Mouse (Mus musculus): ENCODE results near the gene Nkx6-1.

Nkx6-1 gene

DNA sequence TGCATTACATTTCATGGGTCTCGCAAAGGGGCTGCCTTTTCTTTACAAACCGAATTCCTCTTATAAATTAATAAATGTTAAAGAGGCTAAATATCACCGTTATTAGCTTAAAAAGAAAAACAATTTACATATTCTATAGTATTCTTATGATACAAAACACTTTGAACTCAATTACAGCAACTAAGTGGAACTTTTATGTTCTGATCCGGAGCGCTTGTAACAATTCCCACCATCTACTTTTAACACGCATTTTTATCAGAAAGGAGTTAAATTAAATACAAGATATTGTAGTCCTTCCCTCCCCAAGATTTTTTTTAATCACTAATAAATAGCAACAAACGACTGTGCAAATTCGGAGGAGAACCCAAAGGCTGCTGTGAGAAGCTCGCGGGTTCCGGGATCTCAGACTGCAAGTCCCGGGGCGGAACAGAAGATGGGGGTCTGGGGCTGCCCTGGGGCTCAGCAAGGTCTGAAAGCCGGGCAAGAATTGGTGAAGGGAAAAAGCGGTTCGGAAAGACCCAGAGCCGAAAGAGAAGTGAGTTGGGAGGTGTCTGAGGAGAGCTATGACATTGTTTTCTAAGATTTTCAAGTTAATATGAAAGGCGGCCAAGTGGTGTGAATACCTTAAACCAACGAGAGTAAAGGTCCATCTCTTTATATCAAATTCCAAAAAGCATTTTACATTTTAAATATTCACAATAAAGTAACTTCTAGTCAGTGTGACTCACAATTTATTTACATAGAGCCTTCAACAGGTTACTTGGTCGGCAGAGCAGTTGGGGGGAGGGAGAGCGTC lies 6.4 kb downstream of the Nkx6-1 start:
- DNase-seq, result no peak

DNA sequence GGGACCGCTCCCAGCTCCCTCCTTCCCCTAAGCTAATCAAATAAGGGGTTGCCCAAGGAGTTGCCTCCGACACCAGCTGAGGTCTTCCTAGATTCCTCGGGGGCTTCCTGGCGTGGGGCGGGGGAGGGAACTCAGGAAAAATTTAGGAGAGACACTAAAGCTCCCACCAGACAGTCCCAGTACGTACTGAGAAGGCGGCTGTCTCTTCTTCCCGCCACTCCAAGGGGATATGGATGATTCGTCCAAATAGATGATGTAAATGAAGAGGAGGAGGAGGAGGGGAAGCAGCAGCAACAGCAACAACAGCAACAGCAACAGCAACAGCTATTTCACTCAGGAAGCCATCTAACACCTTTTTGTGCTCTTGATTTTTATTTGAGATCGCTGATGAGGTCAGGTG lies 7.1 kb downstream of the Nkx6-1 start:
- no peak for DNase-seq

DNA sequence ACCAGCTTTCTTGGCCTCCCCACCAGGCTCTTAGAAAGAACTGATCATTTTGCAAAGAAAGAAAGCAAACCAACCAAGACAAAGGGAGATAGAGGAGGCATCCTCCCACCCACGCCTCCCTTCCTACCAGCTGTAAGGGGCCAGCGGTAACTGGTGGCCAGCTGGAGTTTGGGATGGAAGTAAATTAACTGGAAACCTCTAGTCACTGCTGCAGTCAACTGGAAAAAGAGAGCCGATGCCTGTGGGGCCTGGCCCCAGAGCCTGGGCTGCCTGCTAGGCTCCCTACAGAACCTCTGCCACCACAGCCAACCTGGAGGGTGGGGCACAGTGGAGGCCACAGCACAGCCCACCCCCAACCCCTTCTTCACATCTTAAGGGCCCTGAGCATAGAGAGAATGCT lies 8.7 kb downstream of the Nkx6-1 start:
- no peak for DNase-seq

DNA sequence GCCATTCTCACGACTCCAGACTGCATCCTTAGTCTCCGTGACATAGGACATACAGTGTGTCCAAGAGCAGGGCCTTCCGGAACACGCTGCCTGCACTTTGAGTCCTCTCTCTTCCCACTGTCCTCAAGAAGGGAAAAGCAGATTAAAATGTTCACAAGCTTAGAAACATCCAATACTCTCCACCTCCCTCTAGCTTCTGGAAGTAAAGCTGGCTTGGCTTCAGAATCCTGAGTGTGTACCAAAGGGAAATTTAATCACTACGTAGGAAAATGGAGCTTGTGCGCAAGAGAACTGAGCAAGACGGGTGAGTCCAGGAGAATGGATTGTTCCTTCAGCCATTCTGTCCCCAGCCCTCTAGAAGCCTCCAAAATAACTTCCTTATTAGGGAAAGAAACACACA lies 9.4 kb downstream of the Nkx6-1 start:
- no peak for DNase-seq

DNA sequence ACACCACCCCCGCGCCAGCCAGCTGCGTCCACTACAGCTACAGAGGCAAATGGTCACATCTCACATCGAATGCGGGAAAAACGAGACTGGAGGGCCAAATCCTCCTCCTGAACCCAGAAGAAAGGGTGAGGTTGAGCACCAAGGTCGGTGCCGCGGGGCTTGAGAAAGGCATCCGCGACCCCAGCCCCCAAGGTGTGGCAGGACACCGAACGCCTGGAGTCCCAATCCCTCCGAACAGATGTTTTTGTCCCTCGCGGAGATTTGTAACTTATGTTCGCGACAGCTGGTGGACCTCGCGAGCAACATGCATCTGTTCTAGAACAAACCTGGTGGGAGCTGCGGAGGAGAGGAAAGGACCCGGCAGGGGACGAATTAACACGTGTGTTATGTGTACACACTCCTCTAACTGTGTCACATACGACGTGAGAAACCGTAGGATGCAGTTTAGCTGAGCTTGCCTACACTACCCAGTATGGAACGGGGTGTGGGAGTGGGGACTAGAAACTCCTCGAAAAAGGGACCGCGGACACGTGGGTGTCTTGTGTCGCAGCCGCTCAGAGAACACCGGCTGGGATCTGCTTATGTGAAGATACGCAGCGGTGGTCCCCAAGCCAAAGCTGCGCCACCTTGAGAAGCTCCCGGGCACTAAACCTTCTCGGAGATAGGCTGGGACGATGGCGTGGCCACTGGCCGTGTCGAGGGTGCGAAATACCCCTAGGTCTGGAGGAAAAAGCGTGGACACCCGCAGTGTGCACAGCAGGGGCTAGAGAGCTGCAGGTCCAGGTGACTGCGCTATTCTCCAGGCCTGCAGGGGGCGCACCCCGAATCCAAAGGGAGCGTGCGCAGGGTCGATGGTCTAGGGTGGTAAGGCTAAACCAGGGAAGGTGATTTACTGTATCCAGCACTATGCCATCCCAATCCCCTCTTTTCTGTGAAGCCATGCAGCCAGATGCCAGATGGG lies 16.8 kb downstream of the Nkx6-1 start:
- no peak for DNase-seq

DNA sequence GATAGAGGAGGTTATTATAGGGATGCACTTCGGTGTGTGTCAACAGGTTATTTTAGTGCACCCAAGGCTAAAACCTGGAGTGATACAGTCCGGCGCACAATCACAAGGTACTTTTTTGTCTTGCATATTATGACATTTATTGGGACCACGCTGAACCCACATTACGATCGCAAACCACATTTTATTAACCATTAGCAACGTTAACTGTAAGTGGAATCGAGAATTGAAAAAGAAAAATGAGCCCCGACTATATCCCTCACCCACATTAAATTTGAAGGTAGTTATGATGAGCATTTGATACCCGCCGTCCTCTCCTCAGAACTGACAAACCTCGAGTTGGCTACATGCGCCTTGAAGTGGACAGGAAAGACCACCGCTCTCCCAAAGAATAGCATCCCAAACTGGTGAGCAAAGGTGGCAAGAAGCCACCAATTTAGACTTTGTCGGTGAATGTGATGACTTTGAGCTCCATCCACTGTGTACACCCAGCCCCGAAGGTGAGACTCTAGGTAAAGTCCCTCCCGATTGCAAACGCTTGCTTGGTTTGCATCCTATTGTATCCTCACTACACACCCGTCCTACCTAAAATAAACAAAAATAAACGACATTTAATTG lies 17.7 kb downstream of the Nkx6-1 start:
- DNase-seq, result no peak

DNA sequence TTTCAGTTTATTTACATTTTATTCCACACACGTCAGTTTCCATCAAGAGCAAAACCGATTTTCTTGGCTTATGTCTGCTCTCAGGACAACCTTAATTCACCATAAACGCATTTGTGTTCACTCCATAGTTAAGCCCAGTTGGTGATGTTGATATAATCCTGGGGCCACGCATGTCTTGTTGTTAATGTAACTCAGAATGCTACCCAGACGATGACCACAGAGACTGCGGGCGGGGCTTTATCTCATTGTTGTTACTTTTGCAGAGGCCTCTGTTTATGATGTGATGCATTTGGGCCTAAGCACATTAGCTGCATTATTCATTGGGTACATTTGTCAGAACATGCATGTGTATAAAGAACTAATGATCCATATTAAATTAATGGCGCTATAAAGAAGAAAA lies 19.7 kb downstream of the Nkx6-1 start:
- DNase-seq, result no peak

DNA sequence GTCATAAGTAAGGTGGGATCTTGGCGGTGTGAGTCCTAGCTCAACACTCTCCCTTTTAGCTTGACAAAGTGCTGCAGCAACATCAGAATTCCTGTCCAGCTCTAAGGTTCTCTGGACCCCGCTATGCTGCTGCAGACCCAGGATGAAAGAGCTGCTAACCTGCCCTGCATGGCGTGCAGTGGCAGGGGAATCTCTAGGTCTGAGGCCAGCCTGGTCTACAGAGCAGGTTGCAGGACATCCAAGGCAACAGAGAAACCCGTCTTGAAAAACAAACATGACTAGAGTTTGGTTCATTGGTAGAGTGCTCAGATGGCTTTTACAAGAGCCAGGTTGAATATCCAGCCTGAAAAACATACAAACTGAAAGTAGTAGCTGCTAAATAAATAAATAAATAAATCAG lies 26.7 kb downstream of the Nkx6-1 start:
- DNase-seq, result no peak
